Mouse (Mus musculus): ENCODE measurements around the gene Sh3pxd2b.

Sh3pxd2b gene

DNA sequence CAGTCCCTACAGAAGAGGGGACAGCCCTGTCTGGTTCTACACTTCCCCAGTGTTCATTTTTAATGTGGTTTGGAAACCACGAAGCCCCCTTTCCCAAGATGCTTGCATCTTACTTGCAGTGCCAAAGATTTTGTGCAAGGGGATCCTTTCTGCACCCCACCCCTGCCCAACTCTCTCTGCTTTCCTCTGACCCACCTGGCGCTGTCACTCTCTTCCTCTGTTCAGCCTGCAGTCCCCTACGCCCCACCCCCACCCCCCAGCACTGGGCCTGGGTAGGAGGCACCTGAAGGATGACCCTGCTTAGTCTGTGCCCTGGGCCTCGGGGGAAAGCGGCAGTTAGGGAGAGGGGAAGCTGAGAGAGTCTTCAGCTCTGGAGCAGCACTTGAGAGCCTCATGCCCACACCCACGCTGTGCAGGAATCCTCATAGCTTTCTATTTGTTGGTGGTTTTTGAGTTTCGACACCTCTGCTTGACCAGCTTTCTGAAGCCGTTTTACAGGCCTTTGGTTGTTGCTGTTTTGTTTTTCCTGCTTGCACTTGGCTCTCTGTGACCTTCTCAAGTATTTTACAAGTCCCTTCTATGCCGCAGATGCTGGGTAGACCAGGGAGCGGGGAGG is 77.5 kb downstream of the Sh3pxd2b start:
- DNase-seq (ENCODE audit: low spot score in 2 of 2) = no peak

GRCm38 (mm10) chr11:32427537-32427936 is 79.9 kb downstream of the Sh3pxd2b start:
- no peak for DNase-seq (ENCODE audit: low spot score in 2 of 2)

DNA sequence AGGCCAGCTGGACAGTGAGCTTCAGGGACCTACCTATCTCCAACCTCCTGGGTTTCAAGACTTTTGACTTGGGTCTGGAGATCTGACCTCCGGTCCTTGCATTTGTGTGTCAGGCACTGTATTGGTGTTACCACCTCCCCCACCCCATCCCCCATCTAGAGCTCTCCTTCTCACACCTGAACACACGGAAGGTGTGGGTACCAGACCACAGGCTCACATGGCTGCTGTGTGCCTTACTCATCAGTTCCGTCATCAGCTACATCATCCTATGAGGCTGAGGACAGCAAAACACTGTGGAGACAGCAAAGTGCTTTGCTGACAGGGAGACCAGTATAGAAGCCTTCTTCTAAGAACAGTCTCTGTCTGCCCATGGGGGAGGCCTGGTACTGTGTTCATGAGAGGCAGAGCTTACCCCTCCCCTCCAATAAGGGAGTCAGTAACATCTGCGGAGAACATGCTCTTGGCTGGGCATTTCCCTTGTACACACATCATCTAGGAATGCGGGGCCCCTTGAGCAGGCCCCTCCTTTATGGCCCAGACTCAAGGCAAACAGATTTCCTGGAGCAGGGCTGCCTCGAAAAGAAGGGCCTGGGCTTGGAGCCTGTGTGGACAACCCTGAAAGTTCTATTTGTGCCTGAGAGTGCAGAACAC is 87.9 kb downstream of the Sh3pxd2b start:
- DNase-seq (ENCODE audit: low spot score in 2 of 2) = peak in 1 of 2 experiments; percentile 65

DNA sequence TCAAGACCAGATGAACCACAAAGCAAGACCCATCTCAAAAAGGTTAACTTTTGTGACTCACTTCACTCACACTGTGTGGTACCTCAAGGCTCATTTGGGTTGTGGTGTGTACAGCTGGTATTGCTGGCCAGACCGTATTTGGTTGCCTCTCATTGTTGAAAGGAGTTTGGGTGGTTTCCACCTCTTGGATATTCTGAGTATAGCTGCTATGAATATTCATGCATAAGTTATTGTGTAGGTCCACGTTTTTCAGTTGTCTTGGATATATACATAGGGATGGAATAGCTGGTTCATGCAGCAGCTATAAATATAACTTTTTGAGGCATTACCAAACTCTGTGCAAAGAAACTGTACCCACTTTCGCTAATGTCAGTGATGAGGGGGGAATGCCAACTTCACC is 95.0 kb downstream of the Sh3pxd2b start:
- DNase-seq (ENCODE audit: low spot score in 2 of 2) = no peak

- DNase-seq (ENCODE audit: low spot score in 2 of 2) = no peak
Measured at GRCm38 (mm10) chr11:32444266-32444665, 96.6 kb downstream of the Sh3pxd2b start.

DNA sequence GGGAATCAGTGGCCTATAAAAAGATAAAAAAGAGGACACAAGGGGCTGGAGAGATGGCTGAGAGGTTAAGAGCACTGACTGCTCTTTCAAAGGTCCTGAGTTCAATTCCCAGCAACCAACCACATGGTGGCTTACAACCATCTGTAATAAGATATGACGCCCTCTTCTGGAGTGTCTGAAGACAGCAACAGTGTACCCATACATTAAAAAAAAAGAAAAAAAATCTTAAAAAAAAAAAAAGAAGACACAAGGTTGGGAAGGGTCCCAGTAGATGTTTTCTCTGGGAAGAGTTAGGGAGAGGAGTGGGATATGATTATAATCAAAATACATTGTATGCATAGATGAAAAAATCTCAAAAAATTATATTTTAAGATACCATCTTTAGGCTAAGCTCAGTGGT is 97.5 kb downstream of the Sh3pxd2b start:
- no peak for DNase-seq (ENCODE audit: low spot score in 2 of 2)

DNA sequence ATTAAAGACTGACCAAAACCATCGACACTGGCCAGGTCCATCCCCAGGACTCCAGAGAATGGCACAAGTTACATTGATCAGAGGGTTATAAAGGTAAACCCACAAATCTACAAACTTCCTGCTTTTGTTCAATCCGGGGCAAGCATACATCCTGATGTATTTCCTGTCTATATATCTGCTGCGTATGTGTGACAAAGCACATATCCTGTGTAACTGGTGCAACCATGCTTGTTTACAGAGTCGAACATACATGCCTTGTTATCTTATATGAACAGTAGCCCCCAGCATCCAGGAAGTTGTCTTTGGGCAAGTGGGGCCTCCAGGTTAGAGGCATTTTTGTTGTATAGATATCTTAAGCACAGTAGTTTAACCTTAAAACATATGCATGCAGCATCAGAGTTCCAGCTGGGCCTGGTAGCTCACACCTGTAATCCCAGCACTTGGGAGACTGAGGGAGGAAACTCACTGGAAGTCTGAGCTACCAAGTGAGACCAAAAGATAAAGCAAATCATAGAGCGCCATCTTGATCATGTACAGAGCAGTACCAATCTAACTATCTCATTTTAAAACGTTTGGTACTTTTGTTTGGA is 98.1 kb downstream of the Sh3pxd2b start:
- DNase-seq (ENCODE audit: low spot score in 2 of 2) = no peak

DNA sequence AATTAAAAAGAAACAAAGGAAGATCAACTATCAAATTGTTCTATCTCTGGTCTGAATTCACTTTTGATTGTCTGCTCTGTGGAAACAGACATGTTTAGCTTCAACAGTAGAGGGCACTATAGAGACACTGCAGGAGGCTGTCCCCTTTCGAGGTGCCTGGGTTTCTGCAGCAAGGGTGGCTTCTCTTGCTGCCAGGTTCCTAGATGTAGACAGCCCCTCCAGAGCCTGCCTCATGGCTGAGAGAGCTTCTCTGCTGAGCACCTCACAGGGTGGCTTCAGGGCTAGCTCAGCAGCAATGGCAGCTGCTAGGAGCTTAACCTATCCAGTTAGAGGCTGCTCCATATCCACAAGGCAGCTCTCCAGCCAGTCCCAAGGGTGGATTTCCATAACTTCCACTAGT is 102.6 kb downstream of the Sh3pxd2b start:
- peak; percentile 15 to 45 for DNase-seq (ENCODE audit: low spot score in 2 of 2)

DNA sequence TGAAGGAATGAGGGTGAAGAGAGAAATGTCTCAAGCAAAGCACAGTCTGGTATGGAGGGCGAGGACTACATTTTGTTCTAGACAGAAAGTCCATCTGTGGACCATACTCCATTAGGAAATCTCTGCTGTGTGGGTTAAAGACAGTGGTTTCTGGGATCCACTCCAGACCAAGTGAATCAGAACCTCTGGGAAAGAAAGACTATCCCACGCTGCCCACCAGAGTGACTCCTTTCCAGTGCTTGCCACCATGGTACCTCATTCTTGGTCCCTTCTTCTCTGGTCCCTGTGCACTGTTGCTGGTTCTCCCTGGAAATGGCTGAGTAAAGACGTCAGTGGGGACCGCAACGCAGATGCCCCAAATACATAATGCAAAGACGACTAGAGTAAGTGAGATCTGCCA is 103.7 kb downstream of the Sh3pxd2b start:
- no peak for DNase-seq (ENCODE audit: low spot score in 2 of 2)

GRCm38 (mm10) chr11:32452745-32453144 is 105.1 kb downstream of the Sh3pxd2b start:
- no peak for DNase-seq (ENCODE audit: low spot score in 2 of 2)

- no peak for DNase-seq (ENCODE audit: low spot score in 2 of 2)
Measured at GRCm38 (mm10) chr11:32453353-32453915, 105.8 kb downstream of the Sh3pxd2b start.

DNA sequence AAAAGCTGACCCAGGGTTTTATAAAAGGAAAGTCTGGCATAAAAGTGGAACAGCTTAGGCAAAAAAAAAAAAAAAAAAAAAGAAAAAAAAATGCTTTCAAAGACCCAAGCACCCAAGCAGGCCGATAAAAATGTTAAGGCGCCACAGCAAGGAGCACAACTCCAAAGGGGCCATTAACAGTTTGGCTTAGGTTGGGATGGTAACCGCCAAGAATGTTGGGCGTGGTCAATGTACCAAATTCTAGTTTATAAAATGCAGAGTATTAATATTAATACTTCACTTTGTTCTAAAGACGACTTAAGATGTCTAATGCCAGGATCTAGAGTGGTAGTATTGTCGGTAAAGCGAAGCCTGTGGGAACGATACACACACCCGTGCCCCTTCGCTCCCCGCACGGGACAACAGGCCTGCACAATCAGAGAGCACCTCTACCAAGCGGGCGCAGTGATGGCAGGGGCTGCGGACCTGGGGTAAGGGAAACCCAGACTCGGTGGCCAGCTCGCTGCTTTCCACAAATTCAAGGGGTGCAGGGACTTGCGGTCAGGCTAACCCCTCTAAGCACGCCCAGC is 106.7 kb downstream of the Sh3pxd2b start:
- peak in 1 of 2 experiments; percentile 24 for DNase-seq (ENCODE audit: low spot score in 2 of 2)

- peak; percentile 96 to 98 for DNase-seq (ENCODE audit: low spot score in 2 of 2)
Measured at GRCm38 (mm10) chr11:32454800-32455506, 107.3 kb downstream of the Sh3pxd2b start, which contains the start of gene Ubtd2. Gene Ubtd2 (plus strand): TSS chr11:32455370.

GRCm38 (mm10) chr11:32455507-32456141 is 108.0 kb downstream of the Sh3pxd2b start:
- peak; percentile 32 to 39 for DNase-seq (ENCODE audit: low spot score in 2 of 2)

- DNase-seq (ENCODE audit: low spot score in 2 of 2) = no peak
Measured at GRCm38 (mm10) chr11:32456356-32456755, 108.7 kb downstream of the Sh3pxd2b start.

GRCm38 (mm10) chr11:32464282-32464681 is 116.7 kb downstream of the Sh3pxd2b start:
- DNase-seq (ENCODE audit: low spot score in 2 of 2) = no peak

DNA sequence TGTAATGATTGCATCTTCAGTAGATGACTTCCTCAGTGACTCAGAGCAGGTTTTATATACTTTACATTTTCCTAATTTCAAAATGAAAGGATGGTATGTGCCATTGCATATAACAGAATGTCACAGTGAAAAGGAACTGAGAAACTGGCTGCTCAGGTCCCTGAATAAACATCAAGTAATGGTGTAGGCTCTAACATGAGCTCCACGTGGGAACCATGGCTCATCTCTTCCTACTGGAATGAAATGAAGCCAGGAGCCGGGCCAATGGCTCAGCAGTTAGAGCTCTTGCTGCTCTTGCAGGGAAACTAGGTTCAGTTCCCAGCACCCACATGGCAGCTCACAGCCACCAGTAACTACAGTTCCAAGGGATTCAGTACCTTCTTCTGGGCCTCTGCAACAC is 124.3 kb downstream of the Sh3pxd2b start:
- no peak for DNase-seq (ENCODE audit: low spot score in 2 of 2)

- DNase-seq (ENCODE audit: low spot score in 2 of 2) = no peak
Measured at GRCm38 (mm10) chr11:32474725-32475124, 127.1 kb downstream of the Sh3pxd2b start.

DNA sequence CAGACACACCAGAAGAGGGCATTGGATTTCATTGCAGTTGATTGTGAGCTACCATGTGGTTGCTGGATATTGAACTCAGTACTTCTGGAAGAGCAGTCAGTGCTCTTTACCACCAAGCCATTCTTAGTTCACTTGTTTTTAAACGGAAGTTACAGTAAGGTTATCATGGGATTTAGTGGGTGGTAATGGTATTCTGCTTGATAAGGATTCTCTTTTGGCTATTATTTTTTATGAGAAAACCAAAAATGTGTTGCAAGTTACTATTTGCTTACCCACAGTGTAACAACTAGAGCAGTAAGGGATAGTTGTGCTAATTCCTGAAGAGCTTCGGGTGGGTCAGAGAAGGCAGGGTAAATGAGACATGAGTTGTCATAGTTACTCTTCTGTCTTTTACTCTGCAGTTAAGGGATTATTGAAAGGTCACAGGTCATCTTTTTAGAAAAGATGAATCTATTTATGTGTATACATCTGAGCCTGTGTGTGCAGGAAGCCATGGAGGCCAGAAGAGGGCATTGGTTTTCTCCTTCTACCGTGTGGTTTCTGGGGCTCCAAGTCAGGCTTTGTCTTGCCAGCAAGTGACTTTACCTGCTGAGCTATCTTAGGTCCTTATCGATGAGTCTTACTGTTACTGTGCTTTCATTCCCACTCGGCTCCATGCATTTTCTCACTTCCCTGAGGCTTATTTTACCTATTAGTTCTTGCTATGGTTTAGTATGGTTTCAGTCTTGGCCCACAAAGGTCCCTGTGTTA is 128.0 kb downstream of the Sh3pxd2b start:
- no peak for DNase-seq (ENCODE audit: low spot score in 2 of 2)
